Mouse (Mus musculus) neural tube, embryonic 10.5 days (tissue): ENCODE measurements around the gene Foxp1.

Experiments
- DNase-seq: peaks from one replicate; pipeline ENCODE4 v3.0.0-alpha.2; 2017; ENCODE audit warnings: low spot score; ENCODE audit errors: extremely low spot score

Foxp1 gene

GRCm38 (mm10) chr6:99030251-99030650, 492.3 kb downstream of the Foxp1 start:
- DNase-seq, result no peak

GRCm38 (mm10) chr6:99029438-99029837, 493.1 kb downstream of the Foxp1 start:
- DNase-seq, result no peak

- no peak for DNase-seq
Observed at GRCm38 (mm10) chr6:99028989-99029305, 493.6 kb downstream of the Foxp1 start.

GRCm38 (mm10) chr6:99028161-99028988, 494.1 kb downstream of the Foxp1 start:
- peak; percentile 85 for DNase-seq

GRCm38 (mm10) chr6:99027542-99028160, 494.9 kb downstream of the Foxp1 start:
- DNase-seq, result peak; percentile 51

GRCm38 (mm10) chr6:99026635-99027541, 495.6 kb downstream of the Foxp1 start:
- DNase-seq, result peak; percentile 53

- no peak for DNase-seq
Observed at GRCm38 (mm10) chr6:99026040-99026439, 496.5 kb downstream of the Foxp1 start.

GRCm38 (mm10) chr6:99024588-99024987, 497.9 kb downstream of the Foxp1 start:
- DNase-seq, result no peak

- DNase-seq, result no peak
Observed at GRCm38 (mm10) chr6:99020570-99021444, 501.7 kb downstream of the Foxp1 start.

GRCm38 (mm10) chr6:99019716-99020115, 502.8 kb downstream of the Foxp1 start:
- no peak for DNase-seq

- no peak for DNase-seq
Observed at GRCm38 (mm10) chr6:99019266-99019665, 503.3 kb downstream of the Foxp1 start.

GRCm38 (mm10) chr6:99013866-99014502, 508.5 kb downstream of the Foxp1 start:
- no peak for DNase-seq

GRCm38 (mm10) chr6:99013119-99013865, 509.2 kb downstream of the Foxp1 start:
- DNase-seq, result no peak

- DNase-seq, result no peak
Observed at GRCm38 (mm10) chr6:99011895-99012584, 510.5 kb downstream of the Foxp1 start.

GRCm38 (mm10) chr6:99009771-99010170, 512.8 kb downstream of the Foxp1 start:
- no peak for DNase-seq

GRCm38 (mm10) chr6:99008565-99008964, 514.0 kb downstream of the Foxp1 start:
- no peak for DNase-seq

- no peak for DNase-seq
Observed at GRCm38 (mm10) chr6:99007542-99007941, 515.0 kb downstream of the Foxp1 start.

- DNase-seq, result no peak
Observed at GRCm38 (mm10) chr6:99004255-99004997, 518.1 kb downstream of the Foxp1 start.
